Mouse (Mus musculus): ENCODE data around the gene Gm28079. TPM values are rescaled to one million over a fixed set of nuclear protein-coding genes. Genes with fewer than 3 reads are reported as not detected.
"Not testable (repeated sequence)": the region's sequence is repeated elsewhere in the genome, so short reads cannot be mapped to it uniquely, and the experiment has no call there.

Gene Gm28079
- not detected for total RNA-seq (2021)

DNA sequence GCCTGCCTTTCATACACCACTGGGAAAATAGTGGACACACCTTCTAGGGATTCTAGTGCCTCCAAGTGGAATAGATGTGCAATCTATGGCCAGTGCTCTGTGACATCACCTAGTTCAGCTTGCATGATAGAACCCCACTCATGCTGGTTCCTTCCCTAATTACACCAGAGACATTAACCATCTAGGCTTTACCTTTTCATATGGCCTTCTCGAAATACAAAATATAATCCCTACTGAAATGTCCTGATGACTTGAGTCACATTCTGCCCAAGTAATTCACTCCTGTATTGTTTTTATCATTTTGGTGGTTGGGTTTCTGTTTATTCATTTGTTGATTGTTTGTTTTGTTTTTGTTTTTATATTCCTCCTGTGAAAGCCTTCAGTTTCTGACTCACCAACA lies at the start of gene Gm28079:
TSS of gene Gm28079 (minus strand) at position 101 of the 400 bp plus-strand sequence.
- DNase-seq; intact Hi-C loops (cut with DNase I): not testable (repeated sequence)
